Mouse (Mus musculus): ENCODE results near the gene D11Wsu47e. TPM values are rescaled to one million over a fixed set of nuclear protein-coding genes. Genes with fewer than 3 reads are reported as not detected.

D11Wsu47e gene
- polyA plus RNA-seq, 1 experiment: 16.9 TPM

- no peak for DNase-seq (ENCODE audit: low read depth)
Observed at GRCm38 (mm10) chr11:113705966-113706652, 21.9 kb downstream of the D11Wsu47e start.

GRCm38 (mm10) chr11:113708629-113709213 is 24.5 kb downstream of the D11Wsu47e start:
- no peak for DNase-seq (ENCODE audit: low read depth)

GRCm38 (mm10) chr11:113709272-113709671 is 25.1 kb downstream of the D11Wsu47e start:
- no peak for DNase-seq (ENCODE audit: low read depth)

- no peak for DNase-seq (ENCODE audit: low read depth)
Observed at GRCm38 (mm10) chr11:113709731-113710256, 25.6 kb downstream of the D11Wsu47e start, which contains the start of gene Cpsf4l. Cpsf4l (minus strand) TSS chr11:113710017.

- DNase-seq (ENCODE audit: low read depth): no peak
Observed at GRCm38 (mm10) chr11:113710257-113710777, 26.1 kb downstream of the D11Wsu47e start.

GRCm38 (mm10) chr11:113711061-113711460 is 26.8 kb downstream of the D11Wsu47e start:
- no peak for DNase-seq (ENCODE audit: low read depth)

- no peak for DNase-seq (ENCODE audit: low read depth)
Observed at GRCm38 (mm10) chr11:113715078-113715674, 31.0 kb downstream of the D11Wsu47e start.

- DNase-seq (ENCODE audit: low read depth): no peak
Observed at GRCm38 (mm10) chr11:113716132-113716531, 31.9 kb downstream of the D11Wsu47e start.

- no peak for DNase-seq (ENCODE audit: low read depth)
Observed at GRCm38 (mm10) chr11:113717767-113718424, 33.7 kb downstream of the D11Wsu47e start.

GRCm38 (mm10) chr11:113722405-113723090 is 38.3 kb downstream of the D11Wsu47e start:
- DNase-seq (ENCODE audit: low read depth): no peak

- no peak for DNase-seq (ENCODE audit: low read depth)
Observed at GRCm38 (mm10) chr11:113725235-113726048, 41.2 kb downstream of the D11Wsu47e start.

GRCm38 (mm10) chr11:113726994-113727888 is 43.0 kb downstream of the D11Wsu47e start:
- no peak for DNase-seq (ENCODE audit: low read depth)

- no peak for DNase-seq (ENCODE audit: low read depth)
Observed at GRCm38 (mm10) chr11:113727992-113728391, 43.8 kb downstream of the D11Wsu47e start.

GRCm38 (mm10) chr11:113729239-113729638 is 45.0 kb downstream of the D11Wsu47e start:
- DNase-seq (ENCODE audit: low read depth): no peak

GRCm38 (mm10) chr11:113729917-113730316 is 45.7 kb downstream of the D11Wsu47e start:
- no peak for DNase-seq (ENCODE audit: low read depth)

GRCm38 (mm10) chr11:113730879-113731278 is 46.7 kb downstream of the D11Wsu47e start:
- DNase-seq (ENCODE audit: low read depth): no peak

- no peak for DNase-seq (ENCODE audit: low read depth)
Observed at GRCm38 (mm10) chr11:113731945-113732612, 47.9 kb downstream of the D11Wsu47e start.

- DNase-seq (ENCODE audit: low read depth): no peak
Observed at GRCm38 (mm10) chr11:113733631-113734364, 49.6 kb downstream of the D11Wsu47e start.
